Mouse (Mus musculus) small intestine, adult 2 months (tissue): ENCODE results near the gene Ptpn11.

Source experiments
- CTCF ChIP-seq: fragments of 200-500 bp; IDR thresholded peaks from 2 replicates; pipeline ENCODE4 v1.5.1; 2012; ENCODE audit warnings: low read depth, mild to moderate bottlenecking, control low read depth, inconsistent platforms, low read length, moderate library complexity, mixed read lengths; ENCODE audit not compliant: insufficient replicate concordance, insufficient read length; ENCODE audit errors: extremely low read depth
- POLR2A ChIP-seq: fragments of 200-500 bp; IDR thresholded peaks from 2 replicates; pipeline ENCODE4 v1.6.1; 2012; ENCODE audit warnings: low read depth, mild to moderate bottlenecking, control low read depth, inconsistent platforms, low read length, moderate library complexity

DNA sequence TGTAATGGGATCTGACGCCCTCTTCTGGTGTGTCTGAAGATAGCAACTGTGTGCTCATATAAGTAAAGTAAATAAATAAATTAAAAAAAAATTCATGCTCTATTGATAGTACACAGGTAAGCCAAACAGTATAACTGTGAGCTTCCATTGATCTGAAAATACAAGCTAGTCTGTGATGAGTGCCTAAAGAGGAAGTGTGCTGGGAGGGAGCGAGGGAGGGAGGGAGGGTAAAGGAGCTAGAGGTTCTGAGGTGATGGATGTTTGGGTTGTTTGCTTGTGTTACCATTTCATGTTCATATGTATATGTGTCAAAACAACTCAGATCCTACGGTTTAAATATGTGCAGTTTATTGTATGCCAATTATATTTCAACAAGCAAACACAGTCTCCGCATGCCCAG lies 35.6 kb upstream of the Ptpn11 start:
- TF ChIP-seq POLR2A (no peak), CTCF (no peak)
